Mouse (Mus musculus) heart, adult 9 months (tissue): ENCODE measurements around the gene Lurap1l.
A peak's percentile ranks its signal among the peaks of the same experiment; 100 is the strongest.
"Not testable (repeated sequence)": the region's sequence is repeated elsewhere in the genome, so short reads cannot be mapped to it uniquely, and the experiment has no call there.

Experiments
- DNase-seq, 2 experiments: peaks; one replicate each; pipeline ENCODE4 v3.0.0; 2022; ENCODE audit warnings: low spot score in 2 of 2

Gene Lurap1l

DNA sequence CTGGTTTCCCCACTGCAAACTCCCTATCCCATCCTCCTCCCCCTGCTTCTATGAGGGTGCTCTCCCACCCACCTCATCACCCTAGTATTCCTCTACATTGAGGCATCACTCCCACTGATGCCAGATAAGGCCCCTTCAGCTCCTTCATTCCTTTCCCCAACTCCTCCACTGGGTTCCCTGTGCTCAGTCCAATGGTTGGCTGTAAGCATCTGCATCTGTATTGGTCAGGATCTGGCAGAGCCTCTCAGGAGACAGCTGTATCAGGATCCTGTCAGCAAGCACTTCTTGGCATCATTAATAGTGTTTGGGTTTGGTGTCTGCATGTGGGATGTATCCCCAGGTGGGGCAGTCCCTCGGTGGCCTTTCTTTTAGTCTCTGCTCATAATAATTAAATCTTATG lies 6.7 kb downstream of the Lurap1l start:
- DNase-seq = not testable (repeated sequence)

DNA sequence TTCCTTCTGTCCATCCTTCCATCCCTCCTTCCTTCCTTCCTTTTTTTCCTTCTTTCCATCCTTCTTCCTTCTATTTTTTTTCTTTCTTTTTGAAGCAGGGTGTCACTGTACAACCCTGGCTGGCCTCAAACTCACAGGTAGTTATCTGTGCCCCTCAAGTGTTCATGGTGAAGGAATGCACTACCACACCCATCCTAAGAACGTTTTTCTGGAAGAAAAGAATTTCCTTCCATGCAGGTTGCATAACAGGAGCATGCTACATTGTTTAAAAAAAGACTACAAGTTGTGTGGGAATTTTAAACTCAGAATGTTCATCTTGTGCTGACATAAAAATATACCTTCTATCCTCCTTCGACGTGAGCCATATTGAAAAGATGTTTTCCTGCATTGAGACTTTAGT lies 7.4 kb downstream of the Lurap1l start:
- no peak for DNase-seq

DNA sequence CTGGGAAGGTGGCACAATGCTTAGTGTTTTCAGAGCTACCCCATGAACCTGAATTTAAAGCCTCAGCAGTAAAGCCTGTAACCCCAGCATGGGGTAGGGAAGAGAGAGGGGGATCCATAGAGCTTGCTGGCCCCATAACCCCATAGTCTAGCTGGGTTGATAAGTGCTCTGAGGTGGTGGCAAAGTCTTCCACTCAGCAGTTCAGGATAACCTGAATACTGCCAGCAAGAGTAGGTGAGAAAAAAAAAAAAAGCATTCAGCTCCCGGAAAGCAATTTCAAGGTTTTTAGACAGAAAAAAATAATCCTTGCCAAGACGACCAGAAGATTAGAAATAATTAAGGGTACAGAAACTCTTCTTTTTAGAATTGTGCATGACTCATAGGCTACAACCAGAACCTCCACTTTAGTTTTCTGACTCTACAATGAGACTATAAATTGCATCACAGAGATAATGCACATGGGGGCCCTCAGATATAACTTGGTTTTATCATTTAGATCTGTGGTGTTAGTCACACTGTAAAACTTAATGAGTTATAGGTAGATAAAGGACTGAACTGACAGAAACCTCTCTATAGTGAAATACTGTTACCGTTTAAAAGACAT lies 8.2 kb downstream of the Lurap1l start:
- no peak for DNase-seq

DNA sequence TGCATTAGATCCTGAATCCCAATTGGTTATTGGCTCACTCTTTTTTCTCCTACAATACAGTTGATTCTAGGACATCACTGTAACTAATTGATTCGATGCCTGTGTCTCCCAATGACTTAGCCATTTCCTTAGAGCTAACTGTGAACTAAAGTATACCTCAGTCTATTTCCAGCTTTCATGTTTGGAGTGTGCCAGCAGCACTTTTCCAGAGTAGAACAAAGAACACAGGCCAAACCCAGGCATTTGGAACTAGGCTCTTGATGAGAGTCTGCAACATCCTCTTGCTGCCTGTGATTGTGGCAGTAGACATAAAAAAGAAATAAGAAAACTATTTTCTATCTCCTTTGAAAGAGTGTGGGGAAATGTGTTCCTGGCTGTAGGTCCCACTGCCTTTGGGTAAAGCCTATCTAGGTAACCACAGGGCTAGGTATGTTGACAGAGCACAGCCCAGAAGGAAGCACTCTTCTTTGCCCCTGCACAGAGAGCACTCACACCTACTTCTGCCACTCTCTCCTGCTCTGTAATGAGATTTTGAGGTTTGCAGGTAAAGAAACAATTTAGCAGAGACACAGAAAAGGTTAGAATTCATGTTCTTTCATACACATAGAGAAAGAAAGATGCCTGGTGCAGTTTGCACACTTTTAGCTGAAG lies 8.9 kb downstream of the Lurap1l start:
- no peak for DNase-seq

DNA sequence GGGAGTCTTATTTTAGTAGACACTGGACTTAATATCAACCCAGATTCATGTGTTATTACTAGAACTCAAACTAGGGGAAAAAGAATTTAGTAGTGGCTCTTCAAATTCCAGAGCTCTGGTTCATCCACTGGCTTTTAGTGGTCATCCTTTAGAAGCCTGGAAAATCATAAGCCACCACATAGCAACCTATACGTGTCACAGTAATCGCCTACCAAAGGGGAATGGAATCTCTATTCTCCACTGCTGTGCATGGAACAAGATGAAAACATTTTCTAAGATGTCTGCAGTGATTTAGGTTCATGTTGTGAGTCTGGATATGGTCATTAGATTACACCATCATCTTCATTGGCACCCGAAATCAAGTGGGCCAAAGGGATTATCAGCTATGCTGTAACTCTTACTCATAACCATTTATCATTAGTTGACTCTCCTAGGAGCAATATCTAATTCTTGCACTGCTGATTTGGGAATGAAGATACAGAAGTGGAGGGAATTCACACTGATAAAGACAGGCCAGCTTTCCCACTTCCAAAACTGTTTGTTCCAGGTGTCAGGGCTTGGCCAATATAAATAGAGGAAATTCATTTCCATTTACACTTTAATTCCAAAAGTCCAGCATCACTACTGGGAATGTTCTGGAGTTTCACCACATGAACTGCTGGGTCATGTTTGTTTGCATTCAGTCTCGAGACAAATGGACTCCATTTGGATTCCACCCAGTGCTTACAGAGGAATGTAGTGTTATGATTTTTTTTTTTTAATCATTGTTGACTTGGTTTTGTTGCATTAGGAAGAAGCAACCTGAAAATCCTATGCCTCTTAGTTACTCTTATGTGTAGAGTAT lies 11.4 kb downstream of the Lurap1l start:
- peak; percentile 2 to 5 for DNase-seq

DNA sequence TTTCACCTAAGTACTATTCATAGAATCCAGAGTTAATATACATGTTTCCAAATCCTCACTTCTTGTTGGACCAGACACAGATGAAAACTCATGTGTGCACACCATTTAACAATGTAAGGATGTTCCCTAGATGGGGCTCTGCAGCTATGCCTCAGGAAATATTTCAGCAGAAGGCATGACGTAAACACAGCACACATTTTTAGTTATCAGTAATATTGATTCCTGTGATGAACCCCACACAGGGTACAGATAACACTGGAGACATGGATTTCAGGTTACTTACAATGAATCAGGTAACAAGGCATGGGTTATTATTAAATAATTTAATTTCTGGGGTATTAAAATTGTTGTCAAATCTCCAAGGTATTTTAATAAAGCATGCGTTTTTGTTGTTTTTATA lies 12.2 kb downstream of the Lurap1l start:
- no peak for DNase-seq

DNA sequence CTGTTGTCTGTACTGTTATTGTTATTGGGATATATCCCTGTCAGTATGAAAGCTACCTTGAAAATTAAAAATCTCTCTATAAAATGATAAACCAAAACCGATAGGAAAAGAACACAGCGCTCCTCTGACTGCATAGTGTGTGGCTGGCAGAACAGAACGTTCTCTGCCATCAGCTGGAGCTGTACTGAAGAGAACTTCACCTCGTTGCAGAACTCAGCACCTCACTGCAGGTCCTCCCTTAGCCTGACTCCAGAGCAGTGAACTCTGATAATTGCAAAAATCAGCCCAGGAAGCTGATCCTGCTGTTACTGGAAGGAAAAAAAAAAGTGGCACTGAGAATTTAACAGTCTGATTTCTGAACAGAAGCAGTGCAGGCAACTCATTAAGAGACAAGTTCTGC lies 14.4 kb downstream of the Lurap1l start:
- no peak for DNase-seq

DNA sequence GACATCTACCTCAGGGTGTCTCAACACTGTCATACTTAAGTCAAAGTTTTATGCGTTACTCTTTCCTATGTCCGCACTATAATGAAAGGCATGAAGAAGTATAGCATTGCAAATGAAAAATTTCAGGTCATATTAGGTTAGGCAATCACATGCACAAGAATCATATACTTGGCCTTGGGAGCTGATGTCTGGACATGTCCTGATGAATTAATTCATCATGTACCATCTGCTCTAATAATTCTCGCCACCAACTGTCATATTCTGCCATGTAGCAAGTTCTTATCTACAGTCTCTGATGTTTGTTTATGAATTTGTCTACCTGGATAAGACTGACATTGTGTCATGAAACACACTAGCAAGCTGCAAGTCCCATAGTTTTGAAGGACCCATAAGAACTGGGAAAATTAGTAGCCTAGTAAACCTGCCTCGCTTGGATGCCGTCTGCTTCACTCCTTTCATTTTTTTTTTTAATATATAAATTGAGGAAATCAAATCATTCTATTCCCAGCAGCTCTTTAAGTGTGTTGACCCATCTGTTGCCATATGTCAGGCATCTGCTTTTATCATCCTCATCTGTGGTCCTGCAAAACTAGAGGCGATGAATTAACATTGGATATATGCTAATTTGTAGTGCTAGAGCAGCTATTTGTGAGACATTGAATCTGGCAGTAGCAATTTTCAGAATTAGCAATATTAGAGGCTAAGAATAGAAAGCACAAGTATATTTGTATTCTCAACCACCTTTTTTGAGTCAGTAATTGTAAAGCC lies 15.5 kb downstream of the Lurap1l start:
- no peak for DNase-seq

DNA sequence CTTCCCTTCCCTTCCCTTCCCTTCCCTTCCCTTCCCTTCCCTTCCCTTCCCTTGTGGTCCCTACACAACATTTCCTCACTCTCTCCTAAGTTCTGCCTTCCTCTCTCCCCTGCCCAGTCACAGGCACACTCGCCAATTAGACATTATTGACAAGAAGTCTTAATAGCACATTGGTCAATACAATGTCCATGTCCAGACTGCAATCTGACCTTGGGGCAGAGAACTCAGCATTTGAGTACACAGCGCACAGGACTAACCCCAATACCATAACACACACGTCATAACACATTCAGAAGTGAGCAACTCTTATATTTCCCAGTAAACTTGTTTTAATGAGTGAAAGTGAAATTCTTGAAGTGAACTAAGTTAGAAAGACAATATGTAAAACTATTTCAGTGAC lies 24.3 kb downstream of the Lurap1l start:
- no peak for DNase-seq

DNA sequence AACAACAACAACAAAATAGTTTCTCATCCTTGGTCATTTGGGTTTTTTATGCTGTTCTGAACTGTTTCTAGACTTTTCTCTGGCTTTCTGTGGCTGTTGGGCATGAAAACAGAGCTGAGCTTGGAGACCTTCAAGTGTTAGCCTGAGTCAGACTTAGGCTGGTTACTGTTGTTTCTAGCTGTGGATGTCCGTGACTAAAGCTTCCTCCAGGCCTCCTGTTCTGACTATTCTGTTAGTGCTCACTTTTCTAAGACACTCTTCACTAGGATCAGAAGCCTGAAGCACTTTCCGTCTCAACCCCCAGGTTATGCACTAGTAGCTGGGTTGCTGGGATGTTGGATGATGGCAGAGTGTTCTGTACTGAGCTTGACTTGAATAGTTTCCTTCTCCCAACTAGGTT lies 28.7 kb downstream of the Lurap1l start:
- DNase-seq = no peak

DNA sequence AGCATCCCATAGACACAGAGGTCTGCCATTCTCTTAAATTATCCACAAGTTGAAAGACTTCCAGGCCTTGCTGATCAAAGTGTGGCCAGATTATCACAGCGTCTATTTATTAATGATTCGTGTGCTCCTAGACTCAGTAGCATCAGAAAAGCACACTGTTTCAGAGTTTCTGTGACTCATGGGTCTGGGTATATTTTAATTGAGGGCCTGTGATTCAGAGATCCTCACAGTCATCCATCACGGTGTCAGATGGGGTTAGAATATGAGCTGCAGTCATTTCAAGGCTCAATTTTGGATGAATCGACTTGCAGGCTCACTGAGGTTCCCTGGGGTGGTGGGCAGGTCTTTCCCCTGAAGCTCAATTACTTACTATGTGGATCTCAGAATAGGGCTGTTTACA lies 30.5 kb downstream of the Lurap1l start:
- DNase-seq = no peak

DNA sequence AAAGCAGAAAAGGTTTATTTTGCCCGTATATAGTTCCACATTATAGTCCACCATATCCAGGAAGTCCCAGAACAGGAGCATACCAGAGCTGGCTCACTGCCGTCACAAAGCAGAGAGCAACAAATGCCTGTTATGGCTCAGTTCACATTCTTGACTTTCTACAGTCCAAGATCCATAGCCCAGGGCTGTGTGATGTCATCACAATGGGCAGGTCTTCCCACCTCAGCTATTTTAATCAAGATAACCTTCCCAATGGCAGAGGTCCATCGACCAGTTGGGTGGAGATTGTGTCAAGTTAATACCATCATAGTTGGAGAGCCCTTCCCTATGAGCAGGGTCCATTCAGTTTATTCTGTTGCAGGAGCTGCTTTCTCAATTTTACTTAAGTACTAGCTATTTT lies 31.5 kb downstream of the Lurap1l start:
- no peak for DNase-seq

DNA sequence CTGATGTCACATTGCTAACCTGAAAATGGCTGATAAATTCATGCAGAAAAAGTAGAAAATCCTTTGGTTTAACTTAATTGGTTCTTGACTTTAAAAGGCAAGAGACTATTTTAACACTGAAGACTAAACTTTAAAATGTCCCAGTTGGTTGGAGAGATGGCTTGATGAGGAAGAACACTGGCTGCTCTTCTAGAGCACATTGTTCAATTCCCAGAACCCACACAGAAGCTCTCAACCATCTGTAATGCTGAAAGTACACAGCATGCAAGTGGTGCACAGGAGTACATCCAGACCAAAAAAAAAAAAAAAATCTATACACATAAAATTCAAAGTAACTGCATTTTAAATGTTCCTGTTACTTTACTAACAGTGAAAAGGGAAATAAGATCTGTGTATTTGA lies 34.2 kb downstream of the Lurap1l start:
- no peak for DNase-seq

DNA sequence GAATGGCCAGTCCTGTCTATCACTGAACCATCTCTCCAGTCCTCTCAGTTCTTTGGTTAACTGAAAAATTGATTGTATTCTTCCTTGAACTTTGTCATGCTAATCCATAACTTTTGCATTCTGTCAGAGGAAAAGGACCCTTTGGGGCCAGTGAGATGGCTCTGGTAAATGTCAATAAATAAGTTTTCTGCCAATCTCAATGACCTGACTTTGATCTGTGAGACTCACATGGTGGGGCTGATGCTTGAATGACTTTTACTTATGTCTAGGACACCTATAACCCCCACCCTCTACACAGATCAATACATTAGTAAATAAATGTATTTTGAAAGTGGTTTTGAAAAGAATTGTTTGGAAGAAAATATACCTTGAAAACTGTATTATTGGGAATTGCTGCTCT lies 38.7 kb downstream of the Lurap1l start:
- DNase-seq = no peak

DNA sequence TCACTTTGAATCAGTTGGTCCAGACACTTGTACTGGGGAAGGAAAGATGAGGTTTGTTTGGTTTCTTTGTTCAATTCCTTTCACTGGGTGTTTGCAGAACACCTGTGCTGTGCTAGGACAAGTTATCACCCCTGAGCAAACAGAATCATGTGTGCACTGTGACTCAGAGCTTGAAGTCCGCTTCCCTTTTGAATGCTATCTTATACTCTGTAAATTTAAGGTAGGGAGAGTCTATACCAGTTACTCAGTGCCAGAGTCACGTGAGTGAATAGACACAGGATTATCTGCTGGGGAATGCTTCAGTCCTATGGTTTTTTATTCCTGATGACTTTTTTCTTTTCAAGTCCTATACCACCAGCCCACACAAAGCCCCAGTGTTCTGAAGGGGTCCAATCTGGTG lies 39.3 kb downstream of the Lurap1l start:
- DNase-seq = no peak

DNA sequence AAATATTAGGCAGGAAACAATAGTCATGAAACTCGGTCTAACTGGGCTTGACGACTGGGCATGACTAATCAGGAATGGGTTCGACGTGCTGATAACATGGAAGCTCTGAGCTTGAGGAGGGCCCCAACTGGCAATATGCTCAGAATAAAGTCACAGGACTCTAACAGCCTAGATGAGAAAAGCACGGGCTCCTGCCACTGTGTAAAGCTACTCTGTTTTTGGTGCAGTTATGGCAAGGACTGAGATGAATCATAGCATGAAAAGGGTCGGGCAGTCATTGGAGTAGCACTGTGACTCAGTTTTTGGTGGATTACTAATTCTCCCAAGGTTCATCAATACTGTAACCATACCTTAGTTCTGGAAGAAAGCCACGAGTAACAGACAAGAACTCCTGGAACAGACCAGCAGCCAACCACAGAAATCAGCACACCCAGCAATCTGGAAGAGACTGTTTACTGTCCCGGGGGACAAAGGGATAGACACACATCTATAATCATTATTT lies 39.9 kb downstream of the Lurap1l start:
- no peak for DNase-seq

DNA sequence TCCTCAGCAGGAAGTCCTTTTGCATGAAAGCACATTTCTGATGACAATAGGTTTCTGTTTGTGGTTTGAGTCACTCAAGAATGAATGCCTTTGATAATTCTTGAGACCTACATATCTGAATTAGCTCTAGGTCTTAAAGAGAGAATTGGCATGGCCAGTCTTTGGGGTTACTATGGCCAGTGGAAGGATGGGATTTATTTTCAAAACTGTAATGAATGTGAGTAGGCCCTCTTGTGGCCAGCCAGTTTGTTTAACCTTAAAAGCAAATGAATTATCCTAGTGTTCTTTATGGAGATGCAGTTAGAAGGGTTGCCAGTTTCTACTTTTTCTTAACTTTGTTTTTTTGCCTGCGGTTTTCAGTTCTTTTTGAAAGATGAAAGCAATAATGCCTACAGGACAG lies 42.2 kb downstream of the Lurap1l start:
- DNase-seq = no peak

DNA sequence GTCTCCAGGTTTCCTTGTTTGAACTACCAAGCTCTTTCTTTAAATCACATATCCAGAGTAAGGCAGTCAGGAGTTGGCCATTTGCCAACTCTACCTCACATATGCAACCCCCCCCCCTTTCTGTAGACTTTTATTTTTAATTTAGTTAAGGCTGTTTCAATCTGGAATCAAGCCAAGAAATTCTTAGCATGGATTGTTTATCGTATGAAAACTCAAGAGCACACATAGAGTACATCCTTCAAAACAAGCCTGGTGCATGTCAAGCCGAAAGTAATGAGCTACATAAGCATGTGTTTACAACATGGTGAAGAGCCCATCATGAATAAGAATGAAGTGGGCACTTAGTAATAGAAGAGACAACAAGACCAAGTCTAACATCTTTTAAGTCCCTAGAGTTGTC lies 45.5 kb downstream of the Lurap1l start:
- no peak for DNase-seq

DNA sequence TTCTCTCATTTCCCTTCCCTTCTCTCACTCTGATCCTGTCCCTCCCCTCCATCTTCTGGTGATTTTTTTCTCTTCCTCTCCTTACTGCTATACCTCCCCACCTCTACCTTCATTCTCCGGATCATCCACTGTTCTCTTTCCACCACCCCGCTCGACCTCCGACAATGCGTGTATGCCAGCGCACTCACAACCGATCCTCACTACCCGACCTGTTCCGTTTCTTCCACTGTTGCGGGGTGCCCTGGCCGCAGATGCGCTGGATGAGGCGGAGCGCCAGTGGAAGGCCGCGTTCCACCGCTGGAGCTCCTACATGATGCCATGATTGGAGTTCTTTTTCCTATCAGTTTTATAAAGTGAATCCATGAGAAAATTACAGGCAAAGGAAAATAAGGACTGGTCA lies 57.1 kb downstream of the Lurap1l start:
- DNase-seq = no peak

DNA sequence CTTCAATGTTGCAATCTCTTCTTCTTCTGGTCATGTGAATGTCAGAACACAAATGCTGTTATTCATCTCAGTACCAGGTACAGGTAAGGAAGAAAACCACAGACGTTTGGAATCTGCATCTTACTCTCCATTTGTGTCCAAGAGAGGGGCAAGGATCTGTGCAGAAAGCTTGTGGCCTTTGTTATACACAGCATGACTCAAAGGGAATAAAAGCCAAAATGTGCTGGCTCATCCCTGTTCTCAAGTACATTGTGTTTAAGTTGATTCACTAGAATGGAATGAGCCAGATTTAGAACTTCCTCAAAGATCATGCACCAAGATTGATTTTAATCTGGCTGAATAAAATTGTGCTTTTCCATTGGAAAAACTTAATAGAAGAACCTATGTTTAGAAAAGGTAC lies 61.4 kb downstream of the Lurap1l start:
- no peak for DNase-seq

DNA sequence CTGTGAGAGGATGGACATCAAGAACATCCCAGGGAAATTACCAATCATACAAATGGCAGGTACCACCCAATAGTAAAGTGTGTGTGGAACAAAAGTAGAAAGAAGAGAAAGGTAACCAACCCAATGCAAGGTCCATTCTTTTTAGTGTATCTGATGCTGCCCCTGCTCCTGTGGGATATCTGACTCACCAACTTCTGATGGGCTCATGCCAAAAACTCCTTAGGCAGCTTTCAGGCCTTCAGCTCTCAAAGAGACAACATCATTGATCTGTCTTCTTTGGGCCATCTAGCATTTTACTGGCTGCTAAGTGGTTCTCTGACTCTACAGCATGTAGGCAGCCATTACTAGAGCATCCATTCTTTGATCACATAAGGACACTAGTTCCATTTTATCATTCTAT lies 63.5 kb downstream of the Lurap1l start:
- DNase-seq = no peak

DNA sequence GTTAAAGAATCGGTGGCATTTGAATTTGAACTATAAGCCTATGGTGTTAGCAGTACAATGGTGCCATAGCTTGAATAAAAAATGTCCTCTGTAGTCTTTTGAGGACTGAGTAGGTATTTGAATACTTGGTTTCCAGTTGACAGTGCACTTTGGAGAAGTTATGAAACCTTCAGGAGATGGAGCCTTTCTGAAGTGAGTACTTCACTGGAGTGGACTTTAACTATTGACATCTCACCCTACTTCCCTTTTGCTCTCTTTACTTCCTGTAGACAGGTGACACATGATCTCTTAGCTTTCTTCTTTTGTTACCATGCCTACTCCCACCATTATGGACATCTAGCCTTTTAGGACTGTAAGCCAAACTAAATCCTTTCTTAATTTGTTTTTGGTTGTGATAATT lies 80.4 kb downstream of the Lurap1l start:
- DNase-seq = no peak
